Mouse (Mus musculus): ENCODE results near the gene Ddx39.

Ddx39 gene

DNA sequence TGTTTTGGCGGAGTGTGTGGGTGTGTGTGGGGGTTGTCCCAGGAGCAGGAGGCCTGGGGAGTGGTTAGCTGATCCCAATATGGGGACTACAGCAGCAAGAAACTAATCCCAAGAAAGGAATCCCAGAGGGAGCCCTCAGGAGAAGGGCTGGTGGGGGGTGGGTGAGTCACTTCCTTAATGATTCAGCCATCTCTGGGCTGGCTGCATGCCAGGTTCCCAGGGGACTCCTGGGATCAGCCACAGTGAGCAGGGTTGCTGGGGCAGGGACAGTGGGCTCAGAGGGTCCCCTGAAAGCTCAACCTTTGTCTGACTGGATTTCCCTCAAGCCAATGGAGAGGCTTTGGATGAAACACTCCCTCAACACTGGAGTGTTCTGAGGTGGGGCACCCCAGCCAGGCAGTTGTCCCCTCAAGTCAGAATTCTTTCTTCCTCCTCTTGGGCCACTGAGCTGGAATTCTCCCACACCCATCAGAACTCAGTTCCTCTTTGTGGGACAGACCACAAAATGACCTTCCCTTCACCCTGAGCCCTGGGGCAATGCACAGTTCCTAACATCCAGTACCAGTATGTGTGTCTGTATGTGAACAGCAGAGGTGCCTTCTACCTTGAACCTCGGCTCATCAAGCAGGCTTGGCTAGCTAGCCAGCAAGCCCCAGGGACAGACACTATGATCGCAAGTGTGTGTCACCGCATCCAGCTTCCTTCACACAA is 23.0 kb downstream of the Ddx39 start:
- no peak for DNase-seq (ENCODE audit: low spot score)

DNA sequence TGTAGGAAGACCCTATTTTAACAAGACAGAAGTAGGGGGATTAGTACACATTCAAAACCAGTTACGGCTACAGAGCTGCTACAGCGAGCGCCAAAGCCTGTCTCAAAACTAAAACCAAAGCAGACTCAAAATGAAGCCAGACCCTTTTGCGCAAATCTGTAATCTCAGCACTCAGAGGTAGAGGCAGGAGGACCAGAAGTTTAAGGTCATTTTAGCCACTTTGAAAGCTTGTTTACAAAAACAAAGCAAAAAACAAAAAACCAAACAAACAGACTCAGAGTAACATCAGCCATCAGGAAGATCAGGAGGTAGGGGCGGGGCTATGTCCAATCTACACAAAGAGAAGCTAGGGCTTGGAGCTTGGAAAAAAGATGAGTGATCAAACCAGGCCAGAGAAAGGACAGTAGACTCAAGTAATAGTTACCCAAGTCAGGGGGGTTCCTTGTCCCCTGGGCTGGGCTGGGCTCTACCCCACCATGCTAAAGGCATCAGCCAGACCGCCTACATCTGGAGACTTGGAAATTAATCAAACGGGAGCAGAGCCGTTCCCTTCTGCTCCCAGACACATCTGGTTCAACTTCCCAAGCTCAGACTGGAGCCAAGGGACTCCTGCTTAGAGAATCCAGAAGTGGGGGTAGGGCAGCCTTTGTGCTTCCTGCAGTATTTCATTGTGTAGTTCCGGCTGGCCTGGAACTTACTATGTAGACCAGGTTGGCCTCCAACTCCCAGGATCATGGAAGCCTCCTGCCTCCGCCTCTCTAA is 24.2 kb downstream of the Ddx39 start:
- DNase-seq (ENCODE audit: low spot score), result no peak

DNA sequence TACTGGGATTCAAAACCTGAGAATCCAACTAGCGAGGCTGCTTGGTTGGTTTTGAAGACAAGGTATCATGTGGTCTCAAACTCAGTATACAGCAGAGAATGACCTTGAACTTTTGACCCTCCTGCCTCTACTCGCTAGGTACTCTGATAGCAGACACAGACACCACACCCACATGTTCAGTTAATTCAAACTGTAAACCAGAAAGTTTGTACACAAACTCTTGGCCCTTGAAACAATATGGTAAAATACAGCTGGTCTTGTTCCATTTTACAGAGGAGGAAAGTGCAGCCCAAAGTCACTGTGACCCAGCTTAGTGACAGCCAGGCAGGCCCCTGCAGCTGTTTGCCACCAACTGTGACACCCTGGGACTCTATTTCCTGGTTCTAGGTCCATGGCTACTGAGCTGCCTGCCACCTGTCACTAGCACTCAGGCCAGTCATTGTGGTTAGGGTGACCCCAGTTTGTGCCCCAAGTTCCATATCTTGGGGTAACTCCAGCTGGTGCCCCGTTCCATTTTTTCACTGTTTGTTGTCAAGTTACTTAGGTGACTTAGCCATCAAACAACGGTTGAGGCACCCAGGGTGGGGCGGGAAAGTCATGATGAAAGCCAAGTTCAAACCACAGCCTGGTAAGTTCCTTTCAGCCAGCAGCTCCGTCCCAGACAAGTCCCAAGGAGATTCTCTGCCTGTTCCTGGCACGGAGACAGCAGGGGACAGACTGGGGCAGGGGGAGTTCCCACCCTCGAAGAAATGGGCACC is 24.9 kb downstream of the Ddx39 start:
- DNase-seq (ENCODE audit: low spot score), result no peak

DNA sequence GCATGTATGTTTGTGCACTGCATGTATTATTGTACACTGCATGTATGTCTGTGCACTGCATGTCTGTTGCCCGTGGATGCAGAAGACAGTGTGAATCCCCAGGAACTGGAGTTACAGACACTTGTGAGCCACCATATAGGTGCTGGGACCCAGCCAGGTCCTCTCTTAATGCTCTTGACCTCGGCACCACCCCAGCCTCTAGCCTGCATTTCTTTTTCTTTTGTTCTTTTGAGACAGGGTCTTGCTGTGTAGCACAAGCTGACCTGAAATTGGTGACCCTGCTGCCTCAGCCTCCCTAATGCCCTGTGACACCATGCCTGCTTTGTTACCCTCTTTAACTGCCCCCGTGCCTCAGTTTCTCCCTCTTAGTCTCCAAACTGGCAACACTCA is 25.6 kb downstream of the Ddx39 start:
- DNase-seq (ENCODE audit: low spot score), result no peak

DNA sequence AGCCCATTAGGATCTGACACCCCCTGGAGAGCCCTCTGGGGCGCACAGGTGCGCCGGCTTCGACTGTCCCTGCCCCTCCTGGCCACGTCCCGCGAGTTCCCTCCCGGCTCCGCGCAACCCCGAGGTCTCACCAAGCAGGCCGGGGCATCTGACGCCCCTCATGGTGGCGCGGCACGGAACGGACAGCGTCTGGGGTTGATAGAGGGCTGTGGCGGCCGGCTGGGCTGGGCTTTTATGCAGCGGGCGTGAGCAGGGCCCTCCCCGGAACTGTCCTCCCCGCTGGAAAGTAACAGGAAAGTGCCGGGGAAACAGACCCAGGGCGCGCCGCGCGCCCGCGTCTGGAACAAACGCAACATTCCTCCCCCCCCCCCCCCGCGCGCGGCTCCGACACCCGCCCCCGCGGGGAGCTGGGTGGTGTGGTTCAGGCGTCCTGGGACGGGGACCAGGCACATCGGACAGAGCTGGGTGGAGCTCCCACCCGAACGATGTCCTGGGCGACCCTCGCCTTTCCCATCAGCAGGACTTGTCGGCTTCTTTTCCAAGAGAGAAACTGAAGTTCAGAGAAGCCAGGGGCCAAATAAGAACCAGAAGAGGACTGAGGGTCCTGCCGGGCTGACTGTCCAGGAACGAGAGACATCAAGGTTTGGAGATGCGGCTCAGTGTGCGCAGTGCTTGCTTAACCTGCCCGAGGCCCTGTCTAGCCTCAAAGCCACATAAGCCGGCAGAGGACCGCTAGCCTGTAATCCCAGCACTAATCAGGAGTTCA is 26.2 kb downstream of the Ddx39 start, which contains the start of gene Adgre5:
Gene Adgre5, minus strand, starts transcription at position 351 of the 766 bp plus-strand sequence.
- DNase-seq (ENCODE audit: low spot score), result no peak

DNA sequence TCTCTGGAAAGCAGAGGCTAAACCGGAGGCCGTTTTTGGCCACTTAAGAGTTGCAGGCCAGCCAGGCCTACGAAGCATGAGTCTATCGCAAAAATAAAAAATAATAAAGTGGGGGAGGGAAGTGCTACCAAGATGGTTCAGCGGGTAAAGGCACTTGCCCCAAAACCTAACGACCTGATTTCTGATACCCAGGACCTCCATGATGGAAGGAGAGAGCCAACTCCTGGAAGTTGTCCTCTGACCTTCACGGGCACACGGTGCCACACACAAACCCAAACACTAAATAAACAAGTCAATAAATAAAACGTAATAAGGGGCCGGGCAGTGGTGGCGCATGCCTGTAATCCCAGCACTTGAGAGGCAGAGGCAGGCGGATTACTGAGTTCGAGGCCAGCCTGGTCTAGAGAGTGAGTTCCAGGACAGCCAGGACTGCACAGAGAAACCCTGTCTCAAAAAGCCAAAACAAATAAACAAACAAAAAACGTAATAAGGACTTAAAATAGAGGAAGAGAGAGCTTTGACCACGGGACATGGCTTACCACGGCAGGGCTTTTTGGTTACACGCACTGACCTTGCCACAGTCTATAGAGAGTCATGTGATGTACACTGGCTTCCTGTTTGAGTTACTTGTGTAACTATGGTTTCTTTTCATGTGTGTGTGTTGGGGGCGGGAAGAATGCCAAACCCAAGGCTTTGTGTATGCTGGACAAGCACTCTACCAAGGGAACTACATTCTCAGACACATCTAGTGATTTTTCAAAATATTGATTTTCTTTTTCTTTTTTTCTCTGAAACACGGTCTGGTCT is 27.1 kb downstream of the Ddx39 start:
- no peak for DNase-seq (ENCODE audit: low spot score)

DNA sequence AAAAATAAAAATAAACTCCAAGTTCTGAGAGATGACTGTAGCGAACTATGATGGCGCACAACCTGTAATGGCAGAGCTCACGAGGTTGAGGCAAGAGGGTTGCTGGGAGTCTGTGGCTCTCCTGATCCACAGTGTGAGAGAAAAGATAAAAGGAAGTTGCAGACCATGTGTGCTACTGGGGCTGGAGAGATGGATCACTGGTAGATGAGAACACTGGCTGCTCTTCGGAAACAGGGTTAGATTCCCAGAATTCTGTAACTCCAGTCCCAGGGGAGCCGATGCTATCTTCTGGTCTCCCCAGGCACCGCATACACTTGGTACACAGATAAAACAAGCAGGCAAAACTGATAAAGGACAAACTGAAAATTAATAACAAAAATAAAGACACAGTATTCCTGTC is 28.0 kb downstream of the Ddx39 start:
- no peak for DNase-seq (ENCODE audit: low spot score)

DNA sequence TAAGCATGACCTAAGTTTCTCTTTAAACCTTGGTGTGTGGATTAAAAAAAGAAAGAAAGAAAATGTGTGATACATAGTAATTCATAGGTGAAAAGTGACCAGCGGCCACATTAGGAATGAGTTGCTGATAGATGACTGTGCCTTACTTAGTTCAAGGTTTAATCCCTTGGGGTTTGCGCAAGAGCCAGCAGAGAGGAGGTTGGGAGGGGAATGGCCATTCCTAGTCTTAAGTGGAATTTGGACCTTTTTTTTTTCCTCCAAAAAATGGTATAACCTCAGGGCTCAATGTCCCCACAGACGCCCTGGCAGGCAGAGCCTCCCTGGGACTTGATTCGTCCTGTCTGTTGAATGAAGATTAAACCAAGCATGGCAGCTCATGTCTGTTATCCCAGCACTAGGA is 29.1 kb downstream of the Ddx39 start:
- no peak for DNase-seq (ENCODE audit: low spot score)

DNA sequence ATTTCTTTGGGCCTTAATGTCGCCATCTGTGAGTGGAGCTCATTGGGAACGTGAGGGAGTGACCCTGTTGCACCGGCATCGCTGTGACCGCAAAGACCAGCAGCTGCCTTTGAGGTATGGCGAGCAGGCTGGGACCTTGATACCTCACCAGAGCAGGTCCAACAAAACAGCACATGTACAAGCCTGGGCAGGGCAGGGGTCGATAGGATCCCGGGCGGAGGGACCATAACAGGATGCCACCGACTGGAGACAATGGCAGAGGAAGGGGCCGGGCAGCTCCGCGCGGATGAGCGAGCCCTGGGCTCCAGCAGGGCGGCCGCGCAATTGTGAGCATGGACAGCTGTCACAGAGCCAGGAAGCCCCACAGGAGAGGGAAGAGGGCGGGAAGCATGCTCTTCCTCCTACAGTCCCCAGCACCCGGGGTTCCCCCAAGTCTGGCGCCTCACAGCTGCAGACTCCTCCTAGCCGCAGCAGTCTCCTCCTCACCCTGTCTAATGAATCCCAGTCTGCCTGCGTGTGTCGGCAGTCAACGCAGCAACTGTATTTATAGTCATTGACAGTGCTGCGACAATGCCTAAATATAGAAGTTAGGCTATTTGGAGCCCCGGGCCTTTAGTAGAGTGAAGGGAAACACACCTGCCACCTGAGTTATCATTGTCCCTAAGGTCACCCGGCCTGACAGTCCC is 32.8 kb downstream of the Ddx39 start:
- no peak for DNase-seq (ENCODE audit: low spot score)

DNA sequence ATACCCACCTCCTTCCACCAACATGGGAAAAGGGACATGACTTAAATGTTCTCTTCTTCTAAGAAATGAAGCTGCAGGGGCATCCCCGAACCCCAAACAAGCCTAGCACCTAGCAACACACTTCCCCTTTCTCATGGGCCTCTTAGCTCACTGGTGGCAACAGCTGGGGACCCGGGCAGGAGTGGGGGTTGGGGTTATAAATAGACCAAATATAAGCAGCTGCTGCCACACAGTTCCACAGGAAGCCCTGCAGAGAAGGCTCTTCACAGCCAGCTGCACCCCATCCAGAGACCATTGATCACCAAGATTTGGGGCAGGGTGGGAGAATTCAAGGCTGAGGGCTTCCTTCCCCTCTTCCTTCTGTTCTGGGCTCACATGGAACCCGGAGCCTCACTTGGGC is 33.7 kb downstream of the Ddx39 start:
- no peak for DNase-seq (ENCODE audit: low spot score)

DNA sequence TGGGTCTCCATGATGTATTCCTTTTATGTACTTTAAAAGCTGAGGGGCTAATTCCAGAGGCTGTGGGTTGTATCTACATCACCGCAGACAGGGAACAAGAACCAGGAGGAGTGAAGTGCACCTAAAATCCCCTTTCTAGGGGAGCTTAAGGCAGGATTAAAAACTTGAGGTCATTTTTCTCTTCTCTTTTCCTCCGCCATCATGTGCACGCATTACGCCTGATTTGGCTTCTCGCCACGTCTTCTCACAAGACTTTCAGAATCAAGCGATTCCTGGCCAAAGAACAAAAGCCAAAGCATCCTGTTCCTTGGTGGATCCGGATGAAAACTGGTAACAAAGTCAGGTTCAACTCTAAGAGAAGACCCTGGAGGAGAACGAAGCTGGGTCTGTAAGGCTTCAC is 34.3 kb downstream of the Ddx39 start:
- no peak for DNase-seq (ENCODE audit: low spot score)

DNA sequence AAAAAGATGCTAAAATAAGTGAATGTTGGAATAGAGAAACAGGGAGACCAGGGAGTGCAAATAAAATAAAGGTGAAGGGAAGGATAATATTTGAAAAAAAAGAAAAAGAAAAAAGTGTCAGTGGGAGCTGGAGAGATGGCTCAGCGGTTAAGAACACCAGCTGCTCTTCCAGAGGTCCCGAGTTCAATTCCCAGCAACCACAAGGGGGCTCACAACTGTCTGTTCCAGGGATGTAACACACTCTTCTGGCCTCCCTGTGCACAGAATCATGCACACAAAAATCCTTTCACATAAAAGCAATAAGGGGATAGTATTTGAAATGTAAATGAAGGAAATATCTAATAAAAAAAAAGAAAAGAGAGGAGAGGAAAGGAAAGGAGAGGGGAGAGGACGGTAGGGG is 39.2 kb downstream of the Ddx39 start:
- no peak for DNase-seq (ENCODE audit: low spot score)

DNA sequence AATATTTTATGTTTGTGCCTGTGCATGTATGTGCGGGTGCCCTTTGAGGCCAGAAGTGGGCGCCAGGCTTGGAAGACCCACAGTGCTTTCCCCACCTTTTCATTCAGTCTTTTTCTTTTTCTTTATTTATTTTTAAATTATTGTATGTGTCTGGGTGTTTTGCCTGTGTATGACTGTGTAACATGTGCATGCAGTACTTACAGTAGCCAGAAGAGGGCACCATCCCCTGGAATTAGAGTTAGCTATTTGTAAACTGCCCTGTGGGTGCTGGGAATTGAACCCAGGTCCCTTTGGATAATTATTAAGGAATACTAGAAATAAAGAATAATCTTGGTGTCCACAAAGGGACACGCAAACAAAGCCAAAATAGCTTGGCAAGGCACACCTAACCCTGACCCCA is 41.3 kb downstream of the Ddx39 start:
- no peak for DNase-seq (ENCODE audit: low spot score)

DNA sequence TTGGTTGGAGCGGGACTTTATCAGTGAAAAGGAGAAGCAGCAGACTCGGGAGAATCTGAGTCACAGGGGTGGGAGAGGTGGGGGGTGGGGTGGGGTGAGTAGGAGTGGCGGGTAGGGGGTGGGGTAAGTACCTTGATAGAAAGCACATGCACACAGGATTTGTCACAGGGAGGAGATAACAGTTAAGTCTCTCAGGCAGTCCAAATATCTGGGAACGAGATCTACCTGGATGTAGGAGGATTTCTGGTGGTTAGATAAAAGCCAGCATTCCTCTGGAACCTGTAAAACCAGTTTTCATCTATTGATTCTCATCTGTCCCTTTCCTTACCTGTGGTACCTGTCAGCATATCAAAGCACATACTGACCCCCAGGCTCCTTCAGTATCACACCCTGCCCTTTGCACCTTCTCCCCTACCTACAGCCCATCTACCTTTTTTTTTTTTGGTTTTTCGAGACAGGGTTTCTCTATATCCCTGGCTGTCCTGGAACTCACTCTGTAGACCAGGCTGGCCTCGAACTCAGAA is 42.2 kb downstream of the Ddx39 start:
- no peak for DNase-seq (ENCODE audit: low spot score)

DNA sequence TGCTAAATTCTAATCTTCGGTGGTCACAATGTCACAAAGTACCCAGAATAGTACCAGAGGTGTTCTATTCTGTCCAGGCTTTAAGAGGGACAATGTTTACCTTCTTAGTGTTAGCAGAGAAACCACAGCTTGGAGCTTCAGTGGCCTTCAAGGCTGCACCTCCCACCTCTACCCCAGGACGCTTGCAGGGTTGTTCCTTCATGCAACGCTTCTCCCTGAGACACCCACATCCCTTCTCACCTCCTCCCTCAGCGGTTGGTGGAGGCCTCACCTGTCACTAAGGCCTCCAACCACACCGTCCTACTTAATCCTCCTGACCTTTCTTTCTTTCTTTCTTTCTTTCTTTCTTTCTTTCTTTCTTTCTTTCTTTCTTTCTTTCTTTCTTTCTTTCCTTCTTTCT is 43.3 kb downstream of the Ddx39 start:
- no peak for DNase-seq (ENCODE audit: low spot score)

DNA sequence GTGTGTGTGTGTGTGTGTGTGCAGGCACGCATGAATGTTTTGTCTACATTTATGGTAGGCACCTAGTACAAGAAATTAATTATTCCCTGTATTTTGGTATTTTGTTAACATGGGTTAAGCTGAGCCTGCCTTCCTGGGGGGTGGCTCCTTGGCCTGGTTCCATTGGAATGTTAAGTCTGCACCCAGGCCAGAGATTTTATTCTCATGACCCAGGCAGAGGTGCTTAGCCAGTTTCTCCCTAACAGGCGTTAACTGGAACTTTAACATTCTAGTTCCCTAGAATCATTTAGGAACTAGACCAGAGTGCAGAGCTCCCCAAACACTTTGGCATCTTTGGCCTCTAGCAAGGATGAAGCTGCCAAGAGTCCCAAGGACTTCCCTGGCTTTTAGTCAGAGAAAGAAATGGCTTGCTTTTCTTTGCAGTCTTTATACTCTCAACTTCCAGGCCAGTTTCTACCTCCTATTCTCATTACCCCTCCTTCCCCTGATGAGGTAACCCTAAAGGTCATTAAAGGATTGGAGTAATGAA is 44.3 kb downstream of the Ddx39 start:
- no peak for DNase-seq (ENCODE audit: low spot score)

DNA sequence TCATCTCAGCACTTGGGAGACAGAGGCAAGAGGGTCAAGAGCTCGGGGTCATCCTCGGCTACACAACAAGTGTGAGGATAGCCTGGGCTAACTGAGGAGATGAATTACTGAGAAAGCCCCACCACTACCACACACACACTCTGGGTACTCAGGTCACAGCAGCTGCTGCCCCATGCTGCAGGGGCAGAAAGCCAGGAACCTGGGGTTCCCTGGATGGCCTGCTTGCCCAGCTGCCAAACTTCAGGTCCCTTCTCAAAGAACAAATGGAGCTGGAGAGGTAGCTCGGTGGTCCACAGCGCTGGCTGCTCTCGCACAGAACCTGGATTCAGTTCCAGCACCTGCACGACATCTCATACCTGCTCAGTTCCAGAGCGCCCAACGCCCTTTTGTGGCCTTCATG is 49.1 kb downstream of the Ddx39 start:
- no peak for DNase-seq (ENCODE audit: low spot score)

DNA sequence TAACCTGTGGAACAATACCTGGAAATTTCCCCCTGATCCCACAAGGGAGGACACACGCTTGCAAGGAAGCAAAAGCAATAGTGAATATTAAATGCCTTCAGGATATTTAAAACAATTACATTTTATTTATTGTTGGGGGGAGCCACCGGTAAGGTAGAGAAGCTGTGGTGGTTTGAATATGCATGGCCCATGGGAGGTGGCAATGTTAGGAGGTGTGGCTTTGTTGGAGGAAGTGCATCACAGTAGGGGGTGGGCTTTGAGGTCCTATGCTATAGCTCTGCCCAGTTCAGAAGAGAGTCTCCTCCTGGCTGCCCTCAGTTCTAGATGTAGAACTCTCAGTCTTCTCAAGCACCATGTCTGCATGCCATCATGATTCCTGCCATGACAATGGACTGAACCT is 49.7 kb downstream of the Ddx39 start:
- DNase-seq (ENCODE audit: low spot score), result no peak

DNA sequence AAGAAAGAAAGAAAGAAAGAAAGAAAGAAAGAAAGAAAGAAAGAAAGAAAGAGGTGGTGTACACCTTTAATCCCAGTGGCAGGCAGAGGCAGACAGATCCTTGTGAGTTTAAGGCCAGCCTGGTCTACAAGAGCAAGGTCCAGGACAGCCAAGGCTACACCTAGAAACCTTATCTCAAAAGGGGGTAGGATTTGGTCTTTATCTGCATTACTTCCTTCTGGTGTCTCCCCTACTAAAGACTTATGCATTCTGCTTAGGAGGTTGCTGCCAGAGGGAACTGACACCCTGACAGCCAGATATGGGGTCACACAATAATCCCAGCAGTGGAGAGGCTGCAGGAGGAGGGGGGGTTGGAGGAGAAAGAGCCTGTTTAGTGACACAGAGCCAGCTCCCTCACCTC is 50.7 kb downstream of the Ddx39 start:
- no peak for DNase-seq (ENCODE audit: low spot score)

DNA sequence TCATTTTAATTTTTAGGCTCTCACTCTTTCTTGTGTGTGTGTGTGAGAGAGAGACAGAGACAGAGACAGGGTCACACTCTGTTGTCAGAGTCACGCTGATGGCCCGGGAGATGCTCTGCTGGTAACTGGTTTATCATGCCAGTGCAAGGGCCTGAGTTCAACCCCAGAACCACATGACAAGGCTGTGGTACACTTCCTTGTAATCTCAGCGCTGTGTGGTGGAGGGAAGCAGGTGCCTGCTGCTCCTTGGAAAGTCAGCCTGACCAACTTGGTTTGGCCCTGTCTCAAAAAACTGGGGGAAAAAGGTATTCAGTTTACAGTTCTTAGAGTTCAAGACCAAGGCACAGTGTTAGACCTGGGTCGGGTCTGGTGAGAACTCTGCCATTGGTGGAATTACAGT is 52.5 kb downstream of the Ddx39 start:
- no peak for DNase-seq (ENCODE audit: low spot score)

Data from urinary bladder, postnatal 10 days (tissue).